Mouse (Mus musculus) hindbrain, embryonic 11.5 days (tissue): ENCODE data around the gene Foxd2. TPM values are rescaled to one million over a fixed set of nuclear protein-coding genes. Genes with fewer than 3 reads are reported as not detected.
A peak's percentile ranks its signal among the peaks of the same experiment; 100 is the strongest.

Experiments
- ATAC-seq: fragments of 200-750 bp; cut with Nextera tagmentation; 2 replicates; pipeline ENCODE4 v1.8.0; 2017; ENCODE audit warnings: mild to moderate bottlenecking, moderate TSS enrichment, moderate library complexity; ENCODE audit not compliant: low FRiP score
- DNase-seq: peaks from one replicate; pipeline ENCODE4 v3.0.0-alpha.2; 2015; ENCODE audit warnings: low spot score
- H3K27ac ChIP-seq: fragments of 300-500 bp; sonication (generic); 2 replicates; pipeline ENCODE4 v1.5.1; 2014; ENCODE audit warnings: mild to moderate bottlenecking, low read depth, low read length
- H3K27me3 ChIP-seq: fragments of 300-500 bp; sonication (generic); 2 replicates; pipeline ENCODE4 v1.6.1; 2014; ENCODE audit warnings: mild to moderate bottlenecking, low read length, moderate library complexity, mixed read lengths; ENCODE audit not compliant: control insufficient read depth, insufficient read depth
- H3K36me3 ChIP-seq: fragments of 300-500 bp; sonication (generic); 2 replicates; pipeline ENCODE4 v1.6.1; 2014; ENCODE audit warnings: mild to moderate bottlenecking, low read length, moderate library complexity, mixed read lengths; ENCODE audit not compliant: control insufficient read depth, insufficient read depth
- H3K4me1 ChIP-seq: fragments of 300-500 bp; sonication (generic); replicated peaks from 2 replicates; pipeline ENCODE4 v1.6.1; 2014; ENCODE audit warnings: low read length, mixed read lengths; ENCODE audit not compliant: control insufficient read depth, insufficient read depth
- H3K4me2 ChIP-seq: fragments of 300-500 bp; sonication (generic); replicated peaks from 2 replicates; pipeline ENCODE4 v1.6.1; 2014; ENCODE audit warnings: mild to moderate bottlenecking, low read depth, low read length
- H3K4me3 ChIP-seq: fragments of 300-500 bp; sonication (generic); 2 replicates; pipeline ENCODE4 v1.5.1; 2014; ENCODE audit warnings: low read depth, low read length
- H3K9ac ChIP-seq: fragments of 300-500 bp; sonication (generic); 2 replicates; pipeline ENCODE4 v1.6.1; 2014; ENCODE audit warnings: low read depth, low read length
- H3K9me3 ChIP-seq: fragments of 300-500 bp; sonication (generic); 2 replicates; pipeline ENCODE4 v1.6.1; 2016; ENCODE audit warnings: low read length; ENCODE audit not compliant: control insufficient read depth
- WGBS: fragments of 180-500 bp; shearing (Covaris S2); extraction: QIAGEN DNeasy Blood & Tissue Kit; methylation state at CpG from one replicate; pipeline ENCODE4 v1.1.7; 2014; 5-methylcytosine and 5-hydroxymethylcytosine counted together
- polyA plus RNA-seq: library from polyadenylated mRNA; unstranded; fragments of >200 nt; fragmentation: Nextera tagmentation; extraction: Ambion mirVana; gene quantifications from 2 replicates; pipeline ENCODE4 v1.2.1, GENCODE M21; 2014

The Foxd2 gene
- polyA plus RNA-seq, 1 experiment from 2014 or later, result 0.93 TPM

DNA sequence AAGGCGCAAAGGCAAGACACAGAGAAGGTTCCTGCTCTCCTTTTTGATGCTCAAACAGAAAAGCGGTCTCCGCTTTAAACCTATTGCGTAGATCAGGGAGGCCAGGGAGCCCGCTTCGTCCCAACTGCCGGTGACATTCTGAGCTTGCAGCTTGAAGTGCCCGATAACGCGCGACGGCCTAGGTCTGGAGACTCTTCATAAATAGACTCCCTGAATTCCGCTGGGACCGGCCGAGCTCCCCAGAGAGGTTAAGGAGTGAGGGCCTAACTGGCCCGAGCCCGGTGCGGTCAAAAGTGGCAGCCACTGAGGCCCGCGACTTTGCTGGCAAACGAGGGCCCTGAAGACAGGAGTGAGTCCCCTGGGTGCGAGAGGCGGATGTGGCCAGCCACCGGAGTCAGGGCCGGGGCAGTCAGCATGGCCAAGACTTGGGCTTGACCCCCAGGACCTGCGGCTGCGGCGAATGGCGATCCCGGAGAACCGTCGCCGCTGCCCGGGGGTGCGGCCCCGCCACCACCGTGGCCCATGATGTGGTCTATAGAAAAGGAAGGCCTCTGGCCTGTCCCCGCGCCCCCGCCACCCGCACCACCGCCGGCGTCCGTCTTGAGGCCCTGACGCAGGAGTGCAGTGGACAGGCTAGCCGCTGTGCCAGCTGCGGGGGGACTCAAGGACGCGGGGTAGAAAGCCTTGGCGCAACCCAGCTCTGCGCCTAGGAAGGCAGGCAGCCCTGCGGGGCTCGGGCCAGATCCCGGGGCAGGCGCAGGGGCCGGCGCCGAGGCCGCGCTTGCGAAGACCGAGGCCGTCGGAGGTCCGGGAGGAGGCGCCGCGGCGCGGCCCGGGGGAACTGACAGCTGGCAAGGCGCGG, 1.4 kb downstream of the Foxd2 start:
- peak; percentile 68 for DNase-seq
- Histone ChIP-seq H3K27ac (no peak overlapping the region), H3K9ac (no peak overlapping the region), H3K4me2 (peak overlapping the region; percentile 74), H3K36me3 (no peaks in the 10 kb centered on the region), H3K9me3 (no peaks in the 10 kb centered on the region), H3K27me3 (peaks cover 92% of the 10 kb centered on the region), H3K4me3 (peak overlapping the region; percentile 42), H3K4me1 (peaks cover 5% of the 10 kb centered on the region)
- ATAC-seq, result no peak
- 2% methylated on average over 71 of the region's 74 CpGs for WGBS

GRCm38 (mm10) chr4:114905969-114906680, 2.5 kb downstream of the Foxd2 start:
- ATAC-seq (no peak), DNase-seq (peak; percentile 51)
- no peaks in the 10 kb centered on the region for H3K9me3 ChIP-seq
- H3K9ac ChIP-seq, result no peak overlapping the region
- H3K4me1 ChIP-seq, result peaks cover 5% of the 10 kb centered on the region
- H3K4me2 ChIP-seq, result no peak overlapping the region
- 5% methylated on average over 10 of the region's 10 CpGs for WGBS
- peaks cover 93% of the 10 kb centered on the region for H3K27me3 ChIP-seq
- no peak overlapping the region for H3K27ac ChIP-seq
- no peak overlapping the region for H3K4me3 ChIP-seq
- H3K36me3 ChIP-seq, result no peaks in the 10 kb centered on the region

- Histone ChIP-seq H3K9me3 (no peaks in the 10 kb centered on the region), H3K4me3 (no peak overlapping the region), H3K27me3 (peaks cover 93% of the 10 kb centered on the region), H3K36me3 (no peaks in the 10 kb centered on the region), H3K4me2 (no peak overlapping the region; the same call in 1 of the 2 replicates), H3K9ac (no peak overlapping the region), H3K4me1 (peaks cover 5% of the 10 kb centered on the region), H3K27ac (no peak overlapping the region)
- ATAC-seq (no peak), DNase-seq (no peak)
- 46% methylated on average over 3 of the region's 3 CpGs for WGBS
Measured at GRCm38 (mm10) chr4:114905501-114905900, 3.2 kb downstream of the Foxd2 start.

- H3K4me3 ChIP-seq, result no peak overlapping the region
- no peak overlapping the region for H3K9ac ChIP-seq
- no peaks in the 10 kb centered on the region for H3K36me3 ChIP-seq
- H3K9me3 ChIP-seq, result no peaks in the 10 kb centered on the region
- H3K4me2 ChIP-seq, result no peak overlapping the region
- H3K27me3 ChIP-seq, result peaks cover 92% of the 10 kb centered on the region
- peak; percentile 54 for DNase-seq
- H3K27ac ChIP-seq, result no peak overlapping the region
- under 1% methylated on average over 11 of the region's 11 CpGs for WGBS
- no peak for ATAC-seq
- H3K4me1 ChIP-seq, result peaks cover 1% of the 10 kb centered on the region
Measured at GRCm38 (mm10) chr4:114903422-114903782, 5.3 kb downstream of the Foxd2 start.

GRCm38 (mm10) chr4:114902641-114903421, 5.8 kb downstream of the Foxd2 start:
- Histone ChIP-seq H3K9ac (no peak overlapping the region), H3K4me3 (peak overlapping the region; percentile 14), H3K27me3 (peaks cover 94% of the 10 kb centered on the region), H3K27ac (no peak overlapping the region), H3K36me3 (no peaks in the 10 kb centered on the region), H3K4me1 (no peaks in the 10 kb centered on the region; the same call in none of the 2 replicates), H3K9me3 (no peaks in the 10 kb centered on the region), H3K4me2 (peak overlapping the region; percentile 17; the same call in 1 of the 2 replicates)
- peak; percentile 73 for DNase-seq
- peak; percentile 28 for ATAC-seq
- whole genome bisulfite sequencing, result under 1% methylated on average over 39 of the region's 39 CpGs

- H3K4me1 ChIP-seq, result no peaks in the 10 kb centered on the region
- no peak overlapping the region for H3K27ac ChIP-seq
- H3K36me3 ChIP-seq, result no peaks in the 10 kb centered on the region
- no peak overlapping the region for H3K9ac ChIP-seq
- no peaks in the 10 kb centered on the region for H3K9me3 ChIP-seq
- peaks cover 92% of the 10 kb centered on the region for H3K27me3 ChIP-seq
- WGBS, result under 1% methylated on average over 42 of the region's 42 CpGs
- DNase-seq, result peak; percentile 72
- peak; percentile 45; the same call in 1 of the 2 replicates for ATAC-seq
- peak overlapping the region; percentile 6 for H3K4me3 ChIP-seq
- peak overlapping the region; percentile 17 for H3K4me2 ChIP-seq
Measured at GRCm38 (mm10) chr4:114901643-114902351, 6.9 kb downstream of the Foxd2 start.

DNA sequence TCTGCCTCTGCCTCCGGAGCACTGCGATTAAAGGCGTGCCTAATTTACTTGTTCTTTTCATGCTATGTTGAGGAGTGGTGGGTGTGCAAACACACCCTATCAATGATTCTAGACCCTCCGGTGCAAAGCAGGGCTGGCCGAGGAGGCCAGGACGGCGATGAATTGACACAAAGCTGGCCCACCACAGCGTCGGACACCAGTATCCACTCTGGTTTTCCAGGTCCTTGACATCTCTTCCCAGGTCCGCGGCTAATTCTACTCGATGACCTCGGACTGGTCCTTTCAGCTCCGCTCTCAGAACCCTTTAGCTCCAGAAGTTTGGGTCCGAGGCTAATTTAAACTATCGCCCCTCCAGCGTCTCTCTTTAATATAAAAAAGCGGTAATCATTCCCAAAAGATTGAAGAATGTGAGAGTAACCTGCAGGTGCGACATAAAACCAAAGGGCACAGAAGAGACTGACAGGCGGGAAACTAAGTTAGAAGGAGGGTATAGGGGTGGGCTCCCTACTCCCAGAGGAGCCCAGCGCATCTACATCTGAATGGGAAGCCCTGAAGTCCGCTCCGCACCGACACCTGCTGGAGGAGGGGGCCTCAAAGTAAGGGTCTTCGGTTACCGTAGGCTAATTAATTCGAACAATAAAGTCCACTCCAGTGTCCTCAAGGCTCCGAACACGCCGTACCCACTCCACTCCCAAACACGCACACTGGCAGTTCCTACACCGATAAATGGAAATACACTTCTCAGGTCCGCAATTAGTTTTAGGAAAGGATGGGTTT, 7.6 kb downstream of the Foxd2 start:
- no peak overlapping the region for H3K9ac ChIP-seq
- H3K9me3 ChIP-seq, result no peaks in the 10 kb centered on the region
- DNase-seq (peak; percentile 57), ATAC-seq (no peak)
- no peaks in the 10 kb centered on the region for H3K4me1 ChIP-seq
- no peak overlapping the region for H3K4me2 ChIP-seq
- no peak overlapping the region for H3K27ac ChIP-seq
- no peak overlapping the region for H3K4me3 ChIP-seq
- 1% methylated on average over 33 of the region's 33 CpGs for WGBS
- peaks cover 87% of the 10 kb centered on the region for H3K27me3 ChIP-seq
- H3K36me3 ChIP-seq, result no peaks in the 10 kb centered on the region
